In genomic region chr6:42264626-42265312, GRCm38 (mm10) we compare ENCODE assay signal across 8 mouse cellular contexts. TPM values are rescaled to one million over a fixed set of nuclear protein-coding genes. Genes with fewer than 3 reads are reported as not detected.
DNase-seq lines count a peak whose midpoint lies in the region; ATAC-seq lines count a peak whose summit lies in the region.

TSS of gene Casp2 (plus strand) at chr6:42264985.

- DNase-seq in ES-CJ7 (ENCODE audit: low read depth, low spot score): peak; percentile 99
- peak; percentile 98 for DNase-seq in cerebellum, adult 11 months
- DNase-seq in forebrain, embryonic 14.5 days (ENCODE audit: low spot score): peak; percentile 100
- peak; percentile 98 to 99 for DNase-seq in heart, postnatal 14 days
- DNase-seq in layer of hippocampus, adult 11-12 months (ENCODE audit: low spot score): peak; percentile 98
- DNase-seq in lung, adult 18-20 months: peak; percentile 99
- DNase-seq in testis, postnatal 14 days (ENCODE audit: low spot score): peak; percentile 99

- H3K27ac ChIP-seq in forebrain, embryonic 14.5 days (ENCODE audit: low read depth, low read length): peak within 1 kb of the TSS; percentile 90
- H3K27ac ChIP-seq in neural tube, embryonic 15.5 days (replicated peaks): peak within 1 kb of the TSS; percentile 94

- H3K4me1 ChIP-seq in forebrain, embryonic 14.5 days (ENCODE audit: control insufficient read depth, insufficient read depth, low read length): peaks cover 3% of the 10 kb centered on the region; the same call in 1 of the 2 replicates
- peaks cover 21% of the 10 kb centered on the region for H3K4me1 ChIP-seq in neural tube, embryonic 15.5 days

- peaks cover 25% of the 10 kb centered on the region for H3K36me3 ChIP-seq in forebrain, embryonic 14.5 days (ENCODE audit: control insufficient read depth, insufficient read depth, low read length)
- peaks cover 22% of the 10 kb centered on the region for H3K36me3 ChIP-seq in neural tube, embryonic 15.5 days

- ATAC-seq in forebrain, embryonic 14.5 days: peak; percentile 99
- ATAC-seq in neural tube, embryonic 15.5 days (ENCODE audit: low FRiP score): peak; percentile 100

- peak within 1 kb of the TSS; percentile 97 for H3K9ac ChIP-seq in forebrain, embryonic 14.5 days (ENCODE audit: low read length)
- peak within 1 kb of the TSS; percentile 83 for H3K9ac ChIP-seq in neural tube, embryonic 15.5 days (replicated peaks)

- peak within 1 kb of the TSS; percentile 71 for H3K4me2 ChIP-seq in forebrain, embryonic 14.5 days (ENCODE audit: low read length)
- H3K4me2 ChIP-seq in neural tube, embryonic 15.5 days: peak within 1 kb of the TSS; percentile 85

- H3K9me3 ChIP-seq in forebrain, embryonic 14.5 days (replicated peaks; ENCODE audit: control insufficient read depth, low read length): no peaks in the 10 kb centered on the region
- H3K9me3 ChIP-seq in neural tube, embryonic 15.5 days (replicated peaks): no peaks in the 10 kb centered on the region

- no peaks in the 10 kb centered on the region for H3K27me3 ChIP-seq in forebrain, embryonic 14.5 days (replicated peaks; ENCODE audit: control insufficient read depth, insufficient read depth, low read length)
- H3K27me3 ChIP-seq in neural tube, embryonic 15.5 days (replicated peaks): 0 out of 2 replicates have a peak, but pooled peaks cover 5% of the 10 kb centered on the region

- peak within 1 kb of the TSS; percentile 83 for H3K4me3 ChIP-seq in forebrain, embryonic 14.5 days (ENCODE audit: low read depth, low read length)
- peak within 1 kb of the TSS; percentile 96 for H3K4me3 ChIP-seq in neural tube, embryonic 15.5 days (replicated peaks)

- WGBS in forebrain, embryonic 14.5 days: under 1% methylated on average over 48 of the region's 51 CpGs
- under 1% methylated on average over 49 of the region's 51 CpGs for WGBS in neural tube, embryonic 15.5 days

- intact Hi-C loops in heart, postnatal 14 days (cut with DNase I): loop anchor here (1.0 to 5.0 kb wide), 3 partner anchors 37 to 108 kb away; partner anchors contain the start of genes Epha1 and Zyx

RNA-seq across cellular contexts. Expression of gene Casp2, which starts in this region (rescaled TPM):
- polyA plus RNA-seq in forebrain, embryonic 14.5 days (2014; fragmentation: Nextera tagmentation; extraction: Ambion mirVana): 61.3 and 65.4 TPM in 2 replicates
- 10 to 100 TPM; 16.5 to 17.4 TPM for total RNA-seq in heart, postnatal 14 days (2021)
- 27.1 and 35.9 TPM in 2 replicates for polyA plus RNA-seq in neural tube, embryonic 15.5 days (2015; fragmentation: Nextera tagmentation; extraction: Ambion mirVana)

Comparison
In these comparisons a context has a peak if more than half of its experiments do, and no peak if none do; other contexts are left out.
1. Peak in every context shown above with its lines: DNase-seq, ATAC-seq, H3K4me3 ChIP-seq and H3K27ac ChIP-seq.